Mouse (Mus musculus): ENCODE measurements at regions not wholly inside any gene's neighbourhood (a gene's known extent, or its start where the extent isn't known, plus 50 kb on each side); places are given as distances from the start of the nearest gene placed in this dataset.

- DNase-seq (ENCODE audit: low spot score): no peak
These were observed 195.7 kb downstream of the Rgs3 start for GRCm38 (mm10) chr4:62755237-62755900.

- DNase-seq (ENCODE audit: low spot score): no peak
These were observed 197.1 kb downstream of the Rgs3 start for GRCm38 (mm10) chr4:62756721-62757206.

- no peak for DNase-seq (ENCODE audit: low spot score)
These were observed 201.3 kb downstream of the Rgs3 start for GRCm38 (mm10) chr4:62760748-62761604.

- DNase-seq (ENCODE audit: low spot score): peak; percentile 86
These were observed 202.0 kb downstream of the Rgs3 start for GRCm38 (mm10) chr4:62761672-62762071.

- DNase-seq (ENCODE audit: low spot score): peak; percentile 77
These were observed 201.4 kb upstream of the Zfp618 start for GRCm38 (mm10) chr4:62763990-62764389.

- DNase-seq (ENCODE audit: low spot score): no peak
These were observed 195.7 kb upstream of the Zfp618 start for GRCm38 (mm10) chr4:62769469-62770234.

GRCm38 (mm10) chr4:62775005-62775609 lies 190.3 kb upstream of the Zfp618 start:
- DNase-seq (ENCODE audit: low spot score): no peak

GRCm38 (mm10) chr4:62776881-62777280 lies 188.5 kb upstream of the Zfp618 start:
- no peak for DNase-seq (ENCODE audit: low spot score)

GRCm38 (mm10) chr4:62777436-62777835 lies 187.9 kb upstream of the Zfp618 start:
- DNase-seq (ENCODE audit: low spot score): no peak

GRCm38 (mm10) chr4:62778621-62779020 lies 186.8 kb upstream of the Zfp618 start:
- DNase-seq (ENCODE audit: low spot score): no peak

- peak; percentile 79 for DNase-seq (ENCODE audit: low spot score)
These were observed 185.0 kb upstream of the Zfp618 start for GRCm38 (mm10) chr4:62780409-62780808.

- no peak for DNase-seq (ENCODE audit: low spot score)
These were observed 184.5 kb upstream of the Zfp618 start for GRCm38 (mm10) chr4:62780837-62781236.

GRCm38 (mm10) chr4:62781309-62781800 lies 184.0 kb upstream of the Zfp618 start:
- no peak for DNase-seq (ENCODE audit: low spot score)

- DNase-seq (ENCODE audit: low spot score): no peak
These were observed 179.7 kb upstream of the Zfp618 start for GRCm38 (mm10) chr4:62785711-62786110.

GRCm38 (mm10) chr4:62789696-62790095 lies 175.7 kb upstream of the Zfp618 start:
- DNase-seq (ENCODE audit: low spot score): no peak

GRCm38 (mm10) chr4:62793582-62793981 lies 171.8 kb upstream of the Zfp618 start:
- no peak for DNase-seq (ENCODE audit: low spot score)

- DNase-seq (ENCODE audit: low spot score): no peak
These were observed 169.8 kb upstream of the Zfp618 start for GRCm38 (mm10) chr4:62795538-62795937.

GRCm38 (mm10) chr4:62799923-62800322 lies 165.4 kb upstream of the Zfp618 start:
- no peak for DNase-seq (ENCODE audit: low spot score)

GRCm38 (mm10) chr4:62805841-62806240 lies 159.5 kb upstream of the Zfp618 start:
- no peak for DNase-seq (ENCODE audit: low spot score)

GRCm38 (mm10) chr4:62806786-62807185 lies 158.6 kb upstream of the Zfp618 start:
- no peak for DNase-seq (ENCODE audit: low spot score)

GRCm38 (mm10) chr4:62807926-62808552 lies 157.3 kb upstream of the Zfp618 start:
- DNase-seq (ENCODE audit: low spot score): no peak

All from layer of hippocampus, adult 9-10 months (tissue).